Mouse (Mus musculus) kidney, adult 9 months (tissue): ENCODE results near the gene Higd1a.

ENCODE experiments used
- DNase-seq: peaks from one replicate; pipeline ENCODE4 v3.0.0; 2022

Gene Higd1a

GRCm38 (mm10) chr9:121858153-121858488 is at the start of gene Higd1a:
Gene Higd1a, minus strand, starts transcription at chr9:121858362.
- no peak for DNase-seq

DNA sequence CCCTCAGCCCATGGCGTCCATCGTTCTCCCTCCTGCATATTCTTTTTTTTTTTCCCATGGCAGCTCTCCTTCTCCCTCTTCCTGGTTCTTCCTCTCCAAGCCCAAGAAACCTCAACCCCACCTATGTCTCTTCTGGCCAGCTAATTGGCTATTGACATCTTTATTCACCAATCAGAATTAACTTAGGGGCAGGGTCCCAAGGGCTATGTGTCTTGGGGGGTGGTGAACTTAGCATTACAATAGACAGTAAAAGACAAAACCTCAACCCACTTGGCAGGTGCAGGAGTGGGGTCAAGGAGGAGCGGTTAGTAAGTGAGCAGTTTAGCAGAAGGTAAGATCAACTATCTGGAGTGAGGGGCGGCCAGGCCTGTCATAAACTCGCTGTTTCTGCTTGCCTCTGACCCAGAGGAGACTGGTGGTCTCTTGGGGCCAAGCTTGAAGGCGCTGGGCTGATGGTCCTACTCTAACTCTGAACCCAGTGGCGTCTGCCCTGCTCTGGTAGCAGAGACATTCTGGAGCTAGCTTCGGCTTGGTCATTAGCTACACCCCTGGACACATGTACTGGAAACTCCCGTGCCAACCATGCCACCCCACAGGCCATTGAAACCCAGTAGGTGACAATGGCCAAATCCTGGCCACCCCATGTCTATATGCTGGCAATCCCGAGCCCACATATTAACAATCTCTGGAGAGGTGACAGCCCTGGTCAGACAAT is 49.4 kb upstream of the Higd1a start:
- DNase-seq, result no peak

DNA sequence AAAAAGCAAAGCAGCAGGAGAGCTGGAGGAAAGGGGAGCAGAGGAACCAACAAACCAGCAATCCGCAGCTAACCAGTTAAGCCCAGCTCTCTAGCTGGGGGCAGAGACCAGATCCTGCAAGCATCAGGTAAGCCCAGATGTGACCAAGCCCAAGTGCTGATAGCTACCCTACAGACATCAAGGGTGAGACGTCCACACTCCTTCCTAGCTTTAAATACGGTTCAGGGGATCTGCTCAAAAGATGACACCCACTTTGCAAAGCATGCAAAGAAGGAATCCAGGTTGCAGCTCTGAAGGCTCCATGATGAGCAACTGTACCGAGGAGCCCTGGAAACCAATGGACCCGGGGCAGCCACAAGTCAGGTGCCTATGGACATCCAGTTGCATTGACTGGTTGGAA is 48.3 kb upstream of the Higd1a start:
- no peak for DNase-seq

- DNase-seq, result no peak
Measured at GRCm38 (mm10) chr9:121905556-121906185, 47.5 kb upstream of the Higd1a start.

- no peak for DNase-seq
Measured at GRCm38 (mm10) chr9:121904946-121905345, 46.8 kb upstream of the Higd1a start.

DNA sequence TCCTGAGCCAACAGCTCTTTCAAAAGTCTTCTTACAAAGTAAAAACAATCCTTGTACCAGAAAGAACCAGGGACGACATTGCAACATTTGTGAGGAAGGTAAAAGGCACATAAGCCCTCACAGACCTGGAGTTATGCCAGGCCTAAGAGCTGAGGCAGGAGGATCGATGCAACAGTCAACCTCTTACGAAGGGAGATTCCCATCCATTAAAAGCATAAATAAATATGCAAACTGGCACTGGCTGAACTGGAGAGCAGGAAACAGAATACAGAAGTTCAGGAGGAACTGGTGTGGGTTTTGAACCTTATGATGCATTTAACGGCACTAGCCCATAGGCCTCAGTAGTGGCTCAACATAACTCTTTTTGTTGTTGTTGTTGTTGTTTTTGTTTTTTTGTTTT is 46.2 kb upstream of the Higd1a start:
- DNase-seq, result no peak

DNA sequence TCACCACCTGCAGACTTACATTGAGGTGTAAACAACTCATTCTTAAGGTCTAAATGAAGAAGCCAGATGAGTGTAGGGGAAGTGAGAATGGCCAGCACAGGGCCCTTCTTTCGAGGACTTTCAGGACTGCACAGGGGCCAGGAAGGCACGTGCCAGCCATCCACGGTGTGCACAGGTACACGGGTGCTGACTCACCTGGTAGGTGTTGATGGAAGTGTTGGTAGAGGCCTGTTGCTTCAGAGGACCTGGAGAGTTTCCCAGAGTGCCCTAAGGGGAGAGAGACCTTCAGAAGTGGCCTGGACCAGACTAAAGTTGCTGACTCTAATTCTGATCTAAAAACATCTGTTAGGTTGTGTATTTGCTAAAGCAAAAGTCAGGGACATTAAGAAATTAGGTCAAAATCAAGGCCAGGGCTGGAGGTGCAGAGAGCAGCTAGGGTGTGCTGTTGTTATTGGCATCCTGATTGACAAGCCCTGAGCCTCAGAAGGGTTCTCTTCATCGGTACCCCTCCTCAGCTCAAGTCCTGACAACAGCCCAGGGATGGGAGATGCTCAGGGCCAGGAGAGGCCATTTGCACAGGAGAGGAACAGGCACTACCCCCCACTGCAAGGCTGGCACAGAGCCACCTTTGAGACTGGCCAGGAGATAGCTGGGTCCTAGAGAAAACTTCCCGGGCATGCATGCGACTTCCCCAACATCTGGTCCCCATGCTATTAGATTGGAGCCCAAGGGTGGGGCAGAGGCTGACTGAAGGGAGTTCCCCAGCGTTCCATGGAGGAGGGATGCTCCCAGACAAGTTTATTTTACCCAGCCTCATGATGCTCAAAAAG is 45.5 kb upstream of the Higd1a start:
- no peak for DNase-seq

DNA sequence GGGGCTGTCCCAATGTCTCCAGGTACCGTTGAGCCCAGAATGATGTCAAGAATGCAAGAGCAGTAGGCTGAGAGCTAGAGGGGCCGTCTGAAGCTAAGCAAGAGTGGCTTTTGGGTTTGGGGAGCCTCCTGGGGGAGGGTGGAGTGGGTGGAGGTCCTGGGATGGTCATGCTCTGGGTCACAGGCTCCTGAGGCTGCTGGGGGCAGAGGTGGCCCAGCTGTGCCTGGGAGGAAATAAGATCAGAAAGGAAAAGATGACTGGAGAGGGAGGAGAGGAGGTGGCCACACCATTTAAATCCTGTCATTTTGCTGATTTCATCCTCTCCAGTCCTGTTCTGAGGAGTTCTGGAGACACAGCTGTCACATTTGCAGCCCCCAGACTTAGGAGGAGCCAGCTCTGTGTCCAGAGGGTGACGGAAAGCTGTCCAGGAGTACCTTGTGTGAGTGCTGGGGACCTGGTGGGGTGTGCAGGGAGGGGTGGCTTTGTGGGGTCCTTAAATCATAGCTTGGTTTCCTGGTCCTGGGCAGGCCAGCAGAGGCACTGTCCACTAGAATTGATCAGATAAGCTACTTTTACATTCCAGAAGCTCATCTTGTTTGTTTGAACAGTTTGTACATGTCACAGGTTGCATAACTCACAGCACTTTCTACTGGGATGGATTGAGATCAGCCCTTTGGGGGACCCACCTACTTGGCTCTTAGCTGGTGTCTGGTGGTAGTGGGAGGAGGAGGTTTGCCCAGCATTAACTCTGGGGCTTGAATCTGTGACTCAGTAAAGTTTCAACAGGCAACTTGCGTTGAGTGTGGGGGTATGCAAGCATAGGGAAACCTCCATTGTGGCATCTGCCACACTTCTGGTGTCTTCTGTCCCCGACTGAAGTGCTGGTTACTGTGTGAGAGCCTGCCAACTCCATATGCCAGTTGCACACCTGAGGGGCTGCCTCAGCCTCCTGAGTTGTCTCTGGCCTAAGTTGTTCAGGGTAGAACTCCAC is 43.8 kb upstream of the Higd1a start:
- no peak for DNase-seq

DNA sequence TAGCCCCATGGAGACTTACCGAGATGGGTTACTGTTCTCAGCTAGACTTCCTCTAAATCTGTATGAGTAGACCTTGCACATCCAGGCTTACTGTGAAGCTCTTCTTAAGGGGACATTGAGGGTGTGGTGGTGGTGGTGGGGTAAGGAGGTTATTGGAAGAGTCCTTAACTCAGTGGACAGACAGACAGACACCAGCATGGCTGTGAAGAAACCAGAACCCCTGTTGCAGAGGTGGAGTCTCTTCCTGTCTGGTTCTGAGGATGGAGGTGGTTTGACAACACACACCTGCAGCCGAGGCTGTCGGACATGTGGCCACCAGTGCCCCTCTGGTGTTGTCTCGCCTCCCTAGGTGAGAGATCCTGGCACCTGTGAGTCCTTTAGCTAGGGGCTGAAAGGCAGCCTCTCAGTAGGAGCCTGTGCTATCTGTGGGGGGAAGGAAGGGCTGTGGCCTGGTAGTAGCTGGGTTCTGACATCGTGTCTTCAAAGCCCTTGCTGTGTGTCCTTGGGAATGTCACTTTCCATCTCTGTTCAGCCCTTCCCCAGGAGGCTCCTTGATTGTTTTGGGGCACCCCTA is 42.2 kb upstream of the Higd1a start:
- no peak for DNase-seq

DNA sequence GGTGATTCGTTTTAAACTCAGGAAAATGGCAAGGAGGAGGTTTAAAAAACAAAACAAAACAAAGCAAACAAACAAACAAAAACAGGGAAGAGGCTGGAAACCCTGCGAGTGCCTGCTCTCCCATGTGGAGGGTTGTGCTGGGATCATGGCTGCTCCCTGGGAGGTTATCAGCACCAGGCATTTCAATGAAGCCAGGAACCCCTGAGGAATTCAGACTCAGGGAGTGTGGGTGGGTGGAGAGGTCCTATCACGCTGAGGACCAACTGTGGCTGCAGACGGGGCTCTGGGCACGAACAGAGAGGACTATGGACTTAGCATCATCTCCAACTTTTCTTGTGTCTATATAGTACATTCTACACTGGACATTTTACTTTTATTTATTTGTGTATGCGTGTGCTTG is 41.1 kb upstream of the Higd1a start:
- DNase-seq, result no peak

GRCm38 (mm10) chr9:121898245-121898644 is 40.1 kb upstream of the Higd1a start, which contains the start of gene Ackr2:
Gene Ackr2, plus strand, starts transcription at chr9:121898355.
- no peak for DNase-seq

DNA sequence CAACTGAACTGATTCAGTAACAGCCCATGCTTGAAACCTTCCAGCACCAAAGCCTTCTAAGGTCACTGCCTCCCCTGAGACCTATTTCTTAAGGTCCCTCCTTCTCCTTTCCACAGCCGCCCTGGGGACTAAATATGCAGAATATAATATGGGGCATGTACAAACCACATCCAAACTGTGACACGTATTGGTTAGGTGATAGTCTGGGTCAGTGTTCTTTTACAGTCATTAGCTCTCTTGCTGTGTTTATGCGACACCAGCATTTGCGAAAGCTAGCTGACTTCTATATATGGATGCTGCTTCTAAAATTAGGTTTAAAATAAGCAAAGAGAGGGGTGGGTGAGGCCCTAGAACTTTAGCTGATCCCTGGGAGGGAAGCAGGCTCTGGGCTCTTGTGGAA is 38.7 kb upstream of the Higd1a start:
- no peak for DNase-seq

GRCm38 (mm10) chr9:121895392-121895993 is 37.3 kb upstream of the Higd1a start:
- DNase-seq, result no peak

- DNase-seq, result no peak
Measured at GRCm38 (mm10) chr9:121894447-121894846, 36.3 kb upstream of the Higd1a start.

GRCm38 (mm10) chr9:121892057-121892687 is 34.0 kb upstream of the Higd1a start:
- no peak for DNase-seq

GRCm38 (mm10) chr9:121891301-121891700 is 33.1 kb upstream of the Higd1a start:
- no peak for DNase-seq

DNA sequence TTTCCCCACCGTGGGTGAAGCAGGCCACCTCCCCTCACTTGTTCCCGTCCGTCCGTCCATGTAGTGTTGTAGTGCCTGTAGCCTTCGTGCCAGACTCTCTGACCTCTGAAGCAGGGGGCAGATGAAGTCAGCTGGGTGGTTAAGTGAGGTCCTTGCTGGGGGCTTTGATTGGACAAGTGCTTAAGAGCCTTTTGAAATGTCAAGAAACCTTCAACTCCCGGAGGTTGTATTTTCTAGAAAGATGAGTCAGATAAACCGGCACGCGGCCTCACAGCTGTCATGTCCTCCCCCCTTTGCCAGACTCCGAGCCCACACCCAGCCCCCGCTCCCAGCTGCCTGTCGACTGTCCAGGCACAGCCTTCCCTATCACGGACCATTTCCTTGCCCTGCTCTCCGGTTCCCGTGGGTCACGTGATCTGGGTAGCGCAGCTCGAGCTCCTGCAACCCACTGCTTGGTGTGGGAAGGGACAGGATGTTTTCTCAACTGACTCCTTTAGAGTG is 32.3 kb upstream of the Higd1a start:
- peak; percentile 40 for DNase-seq

GRCm38 (mm10) chr9:121889927-121890440 is 31.8 kb upstream of the Higd1a start:
- no peak for DNase-seq

GRCm38 (mm10) chr9:121882015-121882457 is 23.9 kb upstream of the Higd1a start:
- DNase-seq, result no peak

- no peak for DNase-seq
Measured at GRCm38 (mm10) chr9:121881301-121881700, 23.1 kb upstream of the Higd1a start.

GRCm38 (mm10) chr9:121880840-121881239 is 22.7 kb upstream of the Higd1a start:
- peak; percentile 70 for DNase-seq
